Mouse (Mus musculus): ENCODE results near the gene Gm28102. TPM values are rescaled to one million over a fixed set of nuclear protein-coding genes. Genes with fewer than 3 reads are reported as not detected.

The Gm28102 gene
- not detected in 4 replicates for total RNA-seq (2023; ENCODE audit: inconsistent age)

GRCm38 (mm10) chrY:88053015-88053414, at the start of gene Gm28102:
TSS of gene Gm28102 (plus strand) at chrY:88053315.

Measured in B cell, adult (primary cell).